Mouse (Mus musculus) CD4-positive, CD25-positive, alpha-beta regulatory T cell (primary cell): ENCODE measurements around the gene Trib2. TPM values are rescaled to one million over a fixed set of nuclear protein-coding genes. Genes with fewer than 3 reads are reported as not detected.

ENCODE experiments used
- polyA plus RNA-seq: library from polyadenylated mRNA; unstranded; fragments of 100-300 nt; shearing (Covaris generic); gene quantifications from one replicate; pipeline ENCODE4 v1.2.1, GENCODE M21; 2017

The Trib2 gene
- polyA plus RNA-seq: 236 TPM

GRCm38 (mm10) chr12:15816740-15817178 lies at the start of gene Trib2:
Gene Trib2, minus strand, starts transcription at chr12:15816922.

